Mouse (Mus musculus) spleen, postnatal 14 days (tissue): ENCODE measurements around the gene Rbfox1.

Source experiments
- DNase-seq, 2 experiments: peaks; one replicate each; pipeline ENCODE4 v3.0.0; 2021 to 2022; ENCODE audit warnings: low spot score in 2 of 2

The Rbfox1 gene

DNA sequence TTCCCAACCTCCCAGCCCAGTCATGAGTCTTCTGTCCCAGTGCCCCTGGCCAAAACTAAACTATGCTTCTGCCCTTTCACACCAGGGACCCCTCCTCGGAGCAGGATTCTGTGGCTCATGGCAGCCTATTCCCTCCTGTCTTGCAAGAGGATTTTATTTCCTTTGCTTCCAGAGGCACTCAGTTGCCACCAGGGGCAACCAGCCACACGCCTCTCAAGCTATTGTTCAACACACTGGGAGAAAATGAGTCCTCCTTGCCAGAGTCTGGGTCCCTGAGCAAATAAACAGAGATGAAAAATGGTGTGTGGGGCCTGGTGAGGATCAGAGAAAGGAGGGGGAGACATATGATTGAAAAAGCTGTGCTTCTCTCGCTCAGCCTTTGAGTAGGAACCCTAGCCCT lies 327.8 kb downstream of the Rbfox1 start:
- no peak for DNase-seq

DNA sequence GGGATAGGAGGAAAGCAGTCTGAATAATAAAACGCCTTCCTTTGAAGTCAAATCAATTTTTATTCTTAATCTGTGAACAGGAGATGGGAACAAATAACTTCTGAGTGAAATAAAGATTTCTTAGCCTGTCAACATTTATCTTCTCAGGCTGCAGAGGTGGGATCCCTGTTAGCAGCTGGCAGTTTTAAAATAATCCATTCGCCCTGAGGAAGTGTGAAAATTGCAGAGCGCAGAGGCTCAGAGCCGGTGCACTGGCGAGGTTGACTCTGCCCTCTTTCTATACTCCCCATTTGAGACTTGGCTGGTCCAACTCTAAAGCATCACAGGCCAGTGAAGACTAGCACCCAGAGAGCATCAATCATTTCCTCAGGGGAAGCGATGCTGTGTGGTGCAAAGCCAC lies 342.3 kb downstream of the Rbfox1 start:
- no peak for DNase-seq

DNA sequence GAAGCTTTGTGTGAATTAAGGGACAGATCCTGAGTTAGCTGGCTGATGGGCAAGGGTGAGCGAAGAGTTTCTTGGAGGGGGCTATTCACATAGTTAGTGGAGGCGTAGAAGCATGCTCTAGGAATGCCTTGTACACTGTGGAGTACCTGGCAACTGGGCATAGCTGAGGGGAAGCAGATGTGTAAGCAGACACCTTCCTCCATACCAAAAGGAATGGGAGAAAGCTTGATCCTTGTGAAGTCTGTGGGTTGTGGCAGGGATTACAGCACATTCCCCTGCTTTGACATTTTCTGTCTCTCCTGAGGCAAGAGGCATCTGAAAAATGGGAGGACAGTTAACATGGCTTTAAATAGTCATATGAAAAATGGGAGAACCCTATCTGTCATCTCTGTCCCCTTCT lies 347.8 kb downstream of the Rbfox1 start:
- no peak for DNase-seq

DNA sequence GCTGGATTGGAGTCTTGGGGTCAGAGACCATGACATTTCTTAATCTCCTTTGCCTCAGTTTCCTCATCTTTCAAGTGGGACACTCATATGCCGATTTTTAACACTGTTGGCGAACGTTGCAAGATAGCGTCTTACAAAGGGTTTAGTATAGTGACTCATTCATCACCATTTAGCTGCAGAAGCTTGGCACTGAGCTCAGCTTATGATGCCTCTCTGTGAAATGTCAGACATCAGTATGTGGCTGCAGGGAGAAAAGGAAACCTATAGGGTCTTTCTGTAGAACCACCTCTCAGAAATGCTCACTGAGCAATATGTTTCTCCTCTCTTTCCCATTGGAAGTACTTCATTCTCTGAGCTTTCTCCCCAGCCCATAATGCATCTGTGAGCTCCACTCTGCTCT lies 356.2 kb downstream of the Rbfox1 start:
- DNase-seq: no peak

DNA sequence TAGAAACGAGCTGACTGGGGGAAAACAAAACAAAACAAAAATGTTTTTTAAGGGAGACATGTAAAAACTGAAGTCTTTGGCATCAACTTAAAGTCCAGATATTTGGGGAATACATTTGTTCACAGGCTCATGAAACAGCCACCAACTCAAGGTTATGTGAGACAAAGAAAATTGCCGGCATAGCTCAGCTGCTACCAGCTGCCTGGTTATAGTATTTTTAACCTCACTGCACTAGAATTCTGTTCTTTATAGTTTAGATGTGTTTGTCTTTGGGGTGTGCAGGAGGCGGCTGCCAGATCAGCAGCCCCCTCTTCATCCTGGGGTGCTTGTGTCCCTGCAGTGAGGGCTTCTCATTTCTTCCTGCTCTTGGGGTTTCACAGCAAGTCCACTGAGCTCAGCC lies 357.3 kb downstream of the Rbfox1 start:
- no peak for DNase-seq

DNA sequence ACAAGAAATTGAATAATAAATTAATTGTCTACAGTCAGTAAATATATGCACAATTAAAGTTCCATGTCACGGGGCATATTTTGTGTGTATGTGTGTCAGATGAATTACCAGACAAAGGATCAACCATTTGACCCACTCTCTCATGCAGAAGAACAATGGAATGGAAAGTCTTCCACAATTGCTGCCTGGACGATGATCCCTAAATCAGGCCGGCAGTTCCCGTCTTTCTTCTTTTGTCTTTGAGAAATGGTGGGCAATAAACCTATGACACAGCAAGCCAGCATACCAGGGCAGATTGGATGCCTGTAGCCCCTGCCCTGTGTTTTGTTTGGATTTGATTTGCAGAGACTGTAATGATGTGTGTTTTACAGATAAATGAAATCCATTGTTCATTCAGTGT lies 362.4 kb downstream of the Rbfox1 start:
- no peak for DNase-seq

DNA sequence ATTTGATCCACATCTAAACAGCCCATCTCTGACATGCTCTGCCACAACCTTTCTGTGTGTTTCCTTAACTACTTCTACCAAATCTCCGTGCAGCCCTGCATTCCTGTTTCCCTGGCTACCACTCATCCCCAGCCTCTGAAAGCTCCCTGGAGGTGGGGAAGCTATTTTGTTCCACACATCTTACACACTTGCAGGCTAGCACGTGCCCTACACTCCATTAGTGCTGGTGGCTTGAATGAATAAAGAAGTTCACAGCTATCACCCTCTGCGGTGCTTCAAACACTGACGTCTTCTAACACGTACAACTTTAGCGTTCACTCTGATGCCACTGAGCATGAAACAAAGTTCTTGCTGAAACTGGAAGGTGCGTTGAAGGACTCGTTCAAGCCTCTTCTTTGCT lies 379.4 kb downstream of the Rbfox1 start:
- DNase-seq: no peak

DNA sequence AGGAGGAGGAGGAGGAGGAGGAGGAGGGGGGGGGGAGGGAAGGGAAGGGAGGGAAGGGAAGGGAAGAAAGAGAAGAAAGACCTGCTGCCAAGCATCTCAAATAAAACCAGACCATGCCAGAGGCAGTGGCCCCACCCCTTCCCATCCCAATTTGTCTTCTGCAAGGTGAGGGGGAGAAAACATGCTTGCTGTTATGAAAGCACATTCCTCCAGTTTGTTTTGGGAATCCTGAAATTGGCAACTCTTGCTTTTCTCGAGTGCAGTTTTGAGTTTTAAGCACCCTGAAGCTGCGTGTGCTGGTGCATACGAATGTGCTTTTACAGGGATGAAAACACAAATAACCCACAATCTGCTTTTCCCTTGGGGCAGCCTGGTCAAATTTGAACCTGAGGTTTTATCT lies 380.5 kb downstream of the Rbfox1 start:
- no peak for DNase-seq

DNA sequence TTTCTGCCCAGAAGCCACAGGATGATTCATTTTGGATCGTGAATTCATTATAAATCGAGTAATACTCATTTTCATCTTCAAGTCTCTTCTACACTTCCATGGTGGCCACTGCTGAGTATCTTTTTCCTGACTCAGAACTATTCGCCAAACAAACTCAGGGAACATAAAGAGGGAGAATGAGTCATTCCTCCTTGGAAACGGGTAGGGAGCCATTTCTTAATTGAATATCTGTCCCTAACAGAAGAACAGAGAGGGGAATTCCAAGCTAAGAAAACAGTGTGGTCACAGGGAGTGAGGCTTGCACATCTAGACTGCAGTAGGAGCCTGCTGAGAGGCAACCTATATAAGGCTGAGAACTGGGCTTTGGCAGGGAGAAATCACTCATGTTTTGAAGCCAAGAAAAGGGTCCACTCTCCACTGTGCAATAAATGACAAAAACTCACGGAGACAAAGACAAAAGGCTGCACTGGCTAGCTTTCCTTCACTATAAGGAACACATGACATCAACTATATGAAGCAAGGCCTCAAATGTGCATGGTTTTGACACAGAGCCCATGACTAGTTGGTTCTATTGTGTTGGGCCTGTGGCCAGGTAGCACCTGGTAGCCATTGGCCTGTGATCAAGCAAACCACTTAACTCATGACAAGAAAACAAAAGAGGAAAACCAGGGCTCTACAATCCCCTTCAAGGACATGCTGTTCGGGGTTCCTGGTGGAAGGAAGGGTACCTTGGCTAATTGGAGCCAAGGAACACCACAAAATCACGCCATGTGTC lies 386.6 kb downstream of the Rbfox1 start:
- DNase-seq: no peak

DNA sequence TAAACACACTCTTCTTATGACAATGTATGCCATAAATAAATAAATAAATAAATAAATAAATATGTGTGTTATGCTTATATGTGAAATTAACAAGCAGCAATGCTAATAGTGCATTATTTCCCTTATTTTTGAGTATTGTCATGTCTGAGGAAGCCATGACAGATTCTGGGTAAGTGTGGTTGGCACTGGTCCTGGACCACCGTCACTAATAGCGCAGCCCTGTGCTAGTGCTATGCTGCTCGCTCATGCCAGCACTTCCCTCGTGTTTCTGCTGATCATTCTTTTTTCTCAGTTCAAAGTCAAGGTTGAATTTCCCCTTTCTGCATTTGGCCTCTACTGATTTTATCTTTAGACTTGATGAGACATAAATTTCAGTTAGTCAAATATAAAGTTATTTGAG lies 398.3 kb downstream of the Rbfox1 start:
- no peak for DNase-seq

DNA sequence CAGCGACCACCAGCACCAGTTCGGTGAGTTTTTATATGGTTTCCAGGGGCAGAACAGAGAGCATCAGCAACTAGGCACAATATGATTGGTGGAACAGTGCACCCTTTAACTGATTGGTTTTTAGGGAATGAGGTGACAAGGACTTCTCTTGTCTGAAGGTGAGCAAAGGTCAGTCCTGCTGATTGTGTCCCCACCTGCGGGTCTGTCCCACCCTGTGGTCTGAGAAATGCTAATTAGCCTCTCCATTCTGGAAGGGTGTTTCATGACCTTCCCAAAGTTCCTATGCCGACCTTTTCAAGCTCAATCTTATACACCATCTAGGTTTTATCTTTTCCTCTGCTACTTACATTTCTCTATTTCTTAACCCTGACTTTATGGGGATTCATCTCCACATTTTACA lies 399.2 kb downstream of the Rbfox1 start:
- DNase-seq: no peak

DNA sequence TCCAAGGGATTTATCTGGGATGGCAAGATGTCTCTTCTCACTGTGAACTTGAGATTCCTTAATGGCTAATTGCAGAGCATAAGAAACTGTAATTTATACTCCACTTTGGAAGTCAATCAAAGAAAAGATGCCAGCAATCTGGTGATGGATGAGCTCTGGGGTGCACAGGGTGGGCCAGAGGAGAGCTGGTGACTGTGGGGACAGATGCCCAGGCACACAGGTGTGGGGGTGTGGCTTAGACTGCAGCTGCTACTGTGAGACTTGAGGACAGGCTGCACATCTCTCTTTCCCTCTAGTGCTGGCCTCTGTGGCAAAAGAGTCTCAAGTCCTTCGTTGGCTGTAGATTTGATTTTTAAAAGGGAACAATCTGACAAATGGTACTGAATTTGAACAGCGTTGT lies 402.5 kb downstream of the Rbfox1 start:
- DNase-seq: no peak

DNA sequence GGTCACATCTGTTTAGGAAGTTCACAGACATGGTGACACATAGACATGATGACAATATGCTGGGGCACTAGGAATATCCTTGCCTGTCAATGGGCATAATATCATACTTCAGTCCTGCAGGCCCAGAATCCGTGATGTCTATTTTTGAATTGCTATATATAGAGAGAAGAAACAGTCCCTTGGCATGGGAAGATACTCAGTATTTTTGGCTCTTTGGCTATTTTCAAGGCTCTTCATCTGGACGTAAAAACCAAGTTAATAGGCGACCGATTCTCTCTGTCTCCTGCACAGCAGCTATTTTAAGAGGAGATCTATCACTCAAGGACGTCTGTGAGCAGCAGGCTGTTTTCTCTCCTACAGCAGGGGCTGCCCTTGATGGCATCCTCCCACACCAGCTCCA lies 415.0 kb downstream of the Rbfox1 start:
- no peak for DNase-seq

DNA sequence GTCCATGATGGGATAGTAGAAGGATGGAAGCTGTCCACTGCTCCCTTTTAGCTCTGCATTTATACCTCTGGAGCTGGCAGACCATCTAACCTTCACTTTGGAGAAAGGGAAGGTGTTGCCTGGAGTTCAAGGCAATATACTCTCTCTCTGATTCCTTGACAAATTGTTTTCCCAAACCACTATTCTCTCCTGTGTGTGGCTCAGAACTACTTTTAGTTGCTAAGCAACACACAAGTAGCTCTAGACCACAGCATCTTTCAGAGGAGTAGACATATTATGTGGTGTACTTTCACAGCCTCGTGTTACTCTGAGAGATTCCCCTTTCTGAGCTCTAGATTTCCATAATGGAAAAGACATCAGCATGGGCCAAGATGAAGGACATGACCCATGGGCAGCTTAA lies 417.9 kb downstream of the Rbfox1 start:
- no peak for DNase-seq

DNA sequence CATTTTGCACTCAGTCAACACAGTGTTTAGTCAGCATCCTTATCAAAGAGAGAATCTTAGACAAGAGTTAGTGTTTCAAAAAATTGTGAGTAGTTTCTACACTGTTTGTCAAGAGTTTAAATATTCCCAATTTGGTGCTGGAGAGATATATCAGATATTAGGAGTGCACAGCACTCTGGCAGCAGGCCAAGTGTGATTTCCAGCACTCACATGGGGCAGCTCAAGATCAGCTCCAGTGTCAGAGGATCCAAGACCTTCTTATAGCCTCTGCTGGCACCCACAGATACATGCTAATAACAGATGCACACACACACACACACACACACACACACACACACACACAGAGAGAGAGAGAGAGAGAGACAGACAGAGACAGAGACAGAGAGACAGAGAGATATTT lies 424.8 kb downstream of the Rbfox1 start:
- no peak for DNase-seq

DNA sequence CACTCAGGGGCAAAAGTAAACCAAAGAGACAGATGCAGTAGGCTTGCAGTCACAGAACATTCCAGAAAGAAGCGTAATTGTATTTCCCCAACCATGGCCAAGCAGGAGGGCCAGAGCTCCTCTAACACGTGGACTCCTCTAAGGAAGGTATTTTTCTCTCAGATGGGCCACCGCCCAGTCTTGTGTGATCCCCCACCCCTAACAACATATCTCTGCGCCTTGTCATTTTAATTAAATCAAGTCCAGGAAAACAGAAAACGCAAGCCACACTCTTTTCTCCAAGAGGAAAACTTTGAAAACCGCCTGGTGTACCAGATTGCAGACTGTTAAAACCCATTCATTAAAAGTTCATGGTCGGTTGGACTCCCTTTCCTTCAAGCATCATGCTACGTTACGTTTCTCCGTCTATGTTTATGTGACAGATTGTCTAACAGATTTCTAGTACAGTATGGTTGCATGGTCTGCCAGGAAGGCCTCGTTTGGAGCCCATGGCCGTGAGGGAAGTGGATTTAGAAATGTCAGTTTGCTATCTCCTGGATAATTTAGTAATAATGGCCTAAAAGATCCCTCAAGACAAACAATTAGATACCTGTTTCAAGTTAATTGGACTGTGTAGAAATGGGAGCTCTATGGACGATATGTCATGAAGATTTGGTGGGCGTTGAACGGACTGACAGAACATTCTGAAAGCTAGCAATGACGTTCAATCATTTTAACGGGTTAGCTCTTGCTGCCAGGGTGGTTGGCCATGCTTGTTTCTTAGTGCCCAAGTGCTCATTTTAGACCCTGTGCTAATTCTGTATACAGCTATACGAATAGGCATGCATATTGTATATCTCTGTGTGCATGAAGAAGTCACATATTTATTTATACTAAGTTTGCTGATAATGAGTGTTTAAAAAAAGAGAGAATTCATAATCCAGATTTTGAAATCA lies 425.9 kb downstream of the Rbfox1 start:
- no peak for DNase-seq

DNA sequence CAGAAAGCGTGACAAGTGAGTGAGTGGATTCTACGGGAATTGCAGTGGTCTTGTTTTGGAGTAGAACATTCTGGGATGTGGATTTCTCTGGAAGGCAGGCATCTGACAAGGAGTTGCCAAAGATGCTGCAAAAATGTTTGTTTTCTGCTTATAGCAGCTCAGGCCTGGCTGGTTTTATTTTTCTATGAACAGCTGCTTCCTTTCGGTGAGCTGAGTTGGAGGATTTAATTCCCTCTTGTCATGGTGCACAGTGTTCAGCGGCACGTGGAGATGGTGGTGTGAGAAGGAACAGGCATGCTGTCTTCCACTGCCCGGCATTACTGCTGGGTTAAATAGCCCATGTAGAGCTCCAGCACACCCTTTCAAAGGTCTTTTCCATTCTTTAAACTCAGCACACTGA lies 428.5 kb downstream of the Rbfox1 start:
- no peak for DNase-seq

DNA sequence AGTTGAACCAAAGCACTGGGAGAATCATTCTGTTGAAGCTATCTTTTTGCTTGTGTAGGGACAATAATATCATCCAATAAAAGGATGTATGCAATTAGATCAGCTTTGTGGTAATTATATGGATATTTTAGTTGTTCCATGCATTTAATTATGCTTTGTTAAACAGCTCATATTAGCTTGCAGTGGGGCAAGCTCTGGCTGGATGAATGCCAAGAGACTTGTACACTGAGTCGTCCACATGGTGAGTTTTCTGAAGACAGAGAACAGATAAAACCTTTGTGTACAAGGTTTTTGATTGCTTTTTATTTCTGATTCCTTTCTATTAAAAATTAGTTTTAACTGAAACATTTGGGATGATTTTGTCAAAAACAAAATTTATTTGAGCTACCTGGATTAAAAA lies 439.7 kb downstream of the Rbfox1 start:
- DNase-seq: no peak

DNA sequence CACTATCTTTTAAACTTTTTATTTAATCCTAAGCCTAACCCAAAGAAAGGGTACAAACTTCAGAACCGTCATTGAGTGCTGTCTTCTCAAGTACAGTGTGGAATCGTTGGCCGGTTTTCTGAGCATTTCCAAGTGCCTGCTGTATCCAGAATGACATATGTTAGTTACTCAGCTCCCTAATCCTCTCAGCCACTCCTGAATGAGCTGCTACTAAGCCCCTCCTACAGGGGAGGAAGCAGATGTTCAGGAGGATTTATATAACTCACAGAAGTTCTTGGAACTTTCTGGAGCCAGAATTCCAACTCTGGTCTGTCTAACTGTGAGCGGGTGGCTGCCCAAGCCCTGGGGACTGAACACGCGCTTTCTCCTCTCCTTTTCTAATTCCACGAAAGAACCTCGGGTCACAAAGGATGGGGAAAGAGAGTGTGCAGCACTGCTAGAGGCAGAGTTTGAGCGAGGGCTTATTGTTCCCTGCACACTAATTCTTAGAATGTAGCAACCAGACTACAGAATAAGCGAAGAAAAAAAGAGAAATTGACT lies 446.3 kb downstream of the Rbfox1 start:
- no peak for DNase-seq

DNA sequence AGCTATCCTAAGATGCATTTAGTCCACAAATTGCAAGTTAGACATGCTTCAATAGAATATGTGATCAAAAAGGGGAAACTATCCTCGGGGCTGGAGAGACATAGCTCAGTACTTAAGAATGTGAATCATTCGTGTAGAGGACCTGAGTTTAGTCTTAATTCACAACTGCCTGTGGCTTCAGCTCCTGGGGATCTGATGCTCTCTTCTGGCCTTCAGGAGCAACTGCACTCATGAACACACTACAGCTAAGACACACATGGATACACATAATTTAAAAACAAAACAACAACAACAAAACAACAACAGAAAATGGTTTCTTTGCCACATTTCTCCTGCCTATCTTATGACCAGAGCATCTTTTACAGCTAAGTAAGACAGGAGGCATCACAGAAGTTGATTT lies 448.1 kb downstream of the Rbfox1 start:
- no peak for DNase-seq

DNA sequence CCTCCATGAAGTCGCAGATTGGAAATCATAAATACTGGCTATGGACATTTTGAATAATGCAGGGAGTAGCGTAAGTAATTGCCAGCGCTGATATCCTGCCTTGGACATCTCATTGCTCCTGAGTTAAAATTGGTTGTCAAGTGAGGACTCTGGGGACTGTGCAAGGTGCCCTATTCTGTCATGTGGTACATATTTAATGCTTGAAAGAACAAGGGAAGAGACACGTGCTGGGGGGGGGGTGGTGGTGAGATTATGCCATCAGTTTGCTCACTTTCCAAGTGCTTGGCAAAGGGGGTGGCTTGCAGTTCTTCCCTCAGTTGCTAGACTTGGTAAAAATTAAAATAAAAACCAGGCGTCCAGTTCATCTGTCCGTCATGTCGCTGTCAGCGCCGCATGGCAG lies 462.9 kb downstream of the Rbfox1 start:
- DNase-seq: no peak

DNA sequence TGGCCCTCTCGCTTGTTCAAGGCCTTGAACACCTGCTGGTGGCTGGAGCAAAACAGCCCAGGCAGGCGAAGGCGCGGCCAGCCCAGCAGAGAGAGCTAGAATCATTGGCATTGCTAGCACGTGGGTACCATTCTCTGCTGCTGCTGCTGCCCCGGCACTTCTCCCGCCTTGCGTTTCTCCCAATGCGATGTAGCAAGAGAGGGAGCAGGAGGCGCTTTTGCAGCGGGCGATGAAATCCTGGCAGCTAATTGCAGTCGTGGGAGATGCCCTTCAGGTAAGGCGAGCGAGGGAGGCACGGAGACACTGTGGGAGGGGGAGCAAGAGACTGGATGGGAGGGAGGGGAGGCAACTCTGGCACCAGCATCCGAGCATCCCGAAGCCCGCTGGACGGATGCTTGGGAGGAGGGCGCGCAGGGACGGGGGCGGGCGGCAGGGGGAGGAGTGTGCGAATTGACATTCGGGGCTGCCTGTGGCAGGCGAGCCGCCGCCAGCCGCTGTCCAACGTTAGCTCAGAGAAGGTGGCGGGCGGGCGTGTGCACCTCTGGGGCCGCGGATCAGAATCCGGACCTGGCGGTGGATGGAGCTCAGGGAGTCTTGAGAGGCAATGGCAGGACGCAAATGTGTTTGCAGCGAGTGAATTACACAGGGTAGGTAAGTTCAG lies 463.6 kb downstream of the Rbfox1 start:
- DNase-seq: no peak
